Mouse (Mus musculus): Measurements from ENCODE around the gene Ddias. TPM values are rescaled to one million over a fixed set of nuclear protein-coding genes. Genes with fewer than 3 reads are reported as not detected.

The Ddias gene
- polyA plus RNA-seq, 1 experiment = 16.3 TPM

DNA sequence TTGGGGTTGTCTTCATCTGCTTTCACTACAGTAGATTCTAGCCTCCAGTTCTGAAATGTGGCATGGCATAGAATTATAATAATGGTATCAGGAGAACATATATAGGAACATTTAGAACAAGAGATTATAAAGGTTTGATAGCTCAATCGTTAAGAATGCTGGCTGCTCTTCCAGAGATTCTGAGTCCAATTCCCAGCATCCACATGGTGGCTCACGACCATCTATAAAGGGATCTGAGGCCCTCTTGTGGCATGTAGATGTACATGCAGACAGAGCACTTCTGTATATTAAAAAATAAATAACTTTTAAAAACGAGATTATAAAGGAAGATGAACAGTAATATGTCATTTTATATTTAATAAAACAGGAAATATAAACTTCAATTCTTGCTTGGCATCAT is 19.4 kb upstream of the Ddias start:
- TF ChIP-seq POLR2A (IDR thresholded peaks at IDR 0.05; ENCODE audit: control insufficient read depth, low read depth, low read length) (no peak), CTCF (IDR thresholded peaks at IDR 0.05; ENCODE audit: control insufficient read depth, insufficient read depth, insufficient replicate concordance, low read depth, low read length) (no peak)
- H3K4me3 ChIP-seq (ENCODE audit: control insufficient read depth, low read depth, low read length) = no peak overlapping the region
- no peaks in the 10 kb centered on the region for H3K27me3 ChIP-seq (ENCODE audit: control insufficient read depth, insufficient read depth, low read length)
- no peak overlapping the region for H3K27ac ChIP-seq (ENCODE audit: control insufficient read depth, insufficient read depth, low read depth, low read length)
- no peaks in the 10 kb centered on the region for H3K36me3 ChIP-seq (ENCODE audit: control insufficient read depth, insufficient read depth, low read length)
- no peaks in the 10 kb centered on the region for H3K4me1 ChIP-seq (ENCODE audit: control insufficient read depth, insufficient read depth, low read length)

DNA sequence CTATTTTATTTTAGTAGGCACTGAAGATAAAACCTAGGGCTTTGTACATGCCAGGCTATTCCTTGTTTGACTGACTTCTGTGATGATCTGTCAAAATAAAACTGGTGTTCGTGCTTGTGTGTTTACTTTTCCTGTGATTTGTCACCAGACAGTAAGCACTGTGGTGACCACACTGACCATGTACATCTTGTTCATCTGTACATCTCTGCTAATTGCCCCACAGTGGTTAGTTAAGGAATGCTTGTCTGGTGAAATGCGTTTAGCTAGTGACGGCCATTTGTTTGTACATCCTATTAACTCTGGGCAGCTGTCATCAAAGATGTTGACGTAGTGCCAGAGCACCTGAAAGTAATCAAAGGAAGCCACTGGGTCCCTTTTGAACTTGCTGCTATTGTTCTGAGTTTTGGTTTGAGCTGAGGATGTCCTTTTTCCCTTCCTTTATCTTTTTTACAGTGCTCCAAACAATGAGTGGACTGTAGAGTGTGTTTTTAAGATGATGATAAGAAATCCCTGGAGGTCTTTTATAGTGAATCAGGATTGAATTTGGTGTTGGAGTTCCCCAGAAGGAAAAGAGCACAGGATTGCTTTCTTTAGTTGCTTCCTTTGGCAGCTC is 16.7 kb upstream of the Ddias start:
- no peaks in the 10 kb centered on the region for H3K27me3 ChIP-seq (ENCODE audit: control insufficient read depth, insufficient read depth, low read length)
- TF ChIP-seq POLR2A (IDR thresholded peaks at IDR 0.05; ENCODE audit: control insufficient read depth, low read depth, low read length) (no peak), CTCF (IDR thresholded peaks at IDR 0.05; ENCODE audit: control insufficient read depth, insufficient read depth, insufficient replicate concordance, low read depth, low read length) (no peak)
- H3K4me3 ChIP-seq (ENCODE audit: control insufficient read depth, low read depth, low read length) = no peak overlapping the region
- no peaks in the 10 kb centered on the region for H3K36me3 ChIP-seq (ENCODE audit: control insufficient read depth, insufficient read depth, low read length)
- no peaks in the 10 kb centered on the region for H3K4me1 ChIP-seq (ENCODE audit: control insufficient read depth, insufficient read depth, low read length)
- no peak overlapping the region for H3K27ac ChIP-seq (ENCODE audit: control insufficient read depth, insufficient read depth, low read depth, low read length)

DNA sequence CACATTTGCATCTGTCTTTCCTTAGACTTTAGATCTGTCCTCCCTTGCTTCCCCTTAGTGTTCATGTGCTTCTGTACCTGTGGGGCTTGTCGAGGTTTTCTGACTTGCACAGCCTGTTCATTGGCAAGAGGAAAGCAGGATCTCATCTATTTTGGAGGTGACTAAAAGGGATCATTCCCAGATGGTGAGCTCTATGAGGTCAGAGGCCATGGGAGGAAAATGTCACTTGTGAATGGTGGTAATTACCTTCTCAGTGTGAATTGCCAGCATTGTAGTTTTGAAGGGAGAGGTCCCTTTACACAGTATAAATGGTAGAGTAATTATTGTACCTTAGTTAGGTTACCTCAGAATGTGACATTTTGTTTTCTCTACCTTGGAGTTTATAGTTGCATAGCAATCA is 16.2 kb upstream of the Ddias start:
- no peak overlapping the region for H3K27ac ChIP-seq (ENCODE audit: control insufficient read depth, insufficient read depth, low read depth, low read length)
- no peaks in the 10 kb centered on the region for H3K36me3 ChIP-seq (ENCODE audit: control insufficient read depth, insufficient read depth, low read length)
- no peaks in the 10 kb centered on the region for H3K27me3 ChIP-seq (ENCODE audit: control insufficient read depth, insufficient read depth, low read length)
- no peaks in the 10 kb centered on the region for H3K4me1 ChIP-seq (ENCODE audit: control insufficient read depth, insufficient read depth, low read length)
- TF ChIP-seq POLR2A (IDR thresholded peaks at IDR 0.05; ENCODE audit: control insufficient read depth, low read depth, low read length) (no peak), CTCF (IDR thresholded peaks at IDR 0.05; ENCODE audit: control insufficient read depth, insufficient read depth, insufficient replicate concordance, low read depth, low read length) (no peak)
- no peak overlapping the region for H3K4me3 ChIP-seq (ENCODE audit: control insufficient read depth, low read depth, low read length)

GRCm38 (mm10) chr7:92887230-92887629 is 13.2 kb upstream of the Ddias start:
- no peaks in the 10 kb centered on the region for H3K36me3 ChIP-seq (ENCODE audit: control insufficient read depth, insufficient read depth, low read length)
- H3K27me3 ChIP-seq (ENCODE audit: control insufficient read depth, insufficient read depth, low read length) = no peaks in the 10 kb centered on the region
- H3K4me1 ChIP-seq (ENCODE audit: control insufficient read depth, insufficient read depth, low read length) = no peaks in the 10 kb centered on the region
- no peak overlapping the region for H3K4me3 ChIP-seq (ENCODE audit: control insufficient read depth, low read depth, low read length)
- TF ChIP-seq CTCF (IDR thresholded peaks at IDR 0.05; ENCODE audit: control insufficient read depth, insufficient read depth, insufficient replicate concordance, low read depth, low read length) = no peak
- no peak for TF ChIP-seq POLR2A (IDR thresholded peaks at IDR 0.05; ENCODE audit: control insufficient read depth, low read depth, low read length)
- H3K27ac ChIP-seq (ENCODE audit: control insufficient read depth, insufficient read depth, low read depth, low read length) = no peak overlapping the region

- no peaks in the 10 kb centered on the region for H3K27me3 ChIP-seq (ENCODE audit: control insufficient read depth, insufficient read depth, low read length)
- H3K27ac ChIP-seq (ENCODE audit: control insufficient read depth, insufficient read depth, low read depth, low read length) = no peak overlapping the region
- H3K36me3 ChIP-seq (ENCODE audit: control insufficient read depth, insufficient read depth, low read length) = no peaks in the 10 kb centered on the region
- no peaks in the 10 kb centered on the region for H3K4me1 ChIP-seq (ENCODE audit: control insufficient read depth, insufficient read depth, low read length)
- no peak overlapping the region for H3K4me3 ChIP-seq (ENCODE audit: control insufficient read depth, low read depth, low read length)
- TF ChIP-seq CTCF (IDR thresholded peaks at IDR 0.05; ENCODE audit: control insufficient read depth, insufficient read depth, insufficient replicate concordance, low read depth, low read length) = no peak
- TF ChIP-seq POLR2A (IDR thresholded peaks at IDR 0.05; ENCODE audit: control insufficient read depth, low read depth, low read length) = no peak
These were observed 12.8 kb upstream of the Ddias start for GRCm38 (mm10) chr7:92886801-92887200.

DNA sequence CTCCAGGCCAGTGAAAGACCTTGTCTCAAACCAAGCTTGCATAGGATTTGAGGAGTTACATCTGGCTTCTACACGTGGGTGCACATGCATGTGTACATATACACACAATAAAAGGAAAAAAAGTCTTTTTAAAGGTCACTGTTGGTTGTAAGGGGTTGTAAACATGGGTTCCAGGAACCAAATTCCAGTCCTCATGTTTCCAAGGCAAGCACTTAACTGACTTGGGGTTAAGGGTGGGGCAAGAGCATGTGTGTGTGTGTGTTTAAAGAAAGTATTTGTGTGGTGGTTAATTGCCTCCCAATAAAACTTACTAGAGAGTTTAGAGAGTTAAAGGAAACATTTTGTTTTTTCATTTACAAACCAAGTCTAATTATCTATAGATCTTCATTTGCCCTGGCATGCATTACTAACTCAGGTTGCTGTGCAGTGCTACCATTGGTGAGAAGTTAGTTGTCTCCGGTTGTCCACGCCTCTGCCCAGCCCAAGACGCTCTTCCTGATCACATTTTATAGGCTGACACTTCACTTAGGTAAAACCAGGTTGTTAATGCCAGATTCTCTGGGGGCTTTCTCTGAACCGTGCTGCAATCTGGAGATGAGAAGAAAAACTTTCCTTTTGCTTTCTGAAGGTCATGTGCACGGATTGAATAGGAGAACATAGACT is 11.1 kb upstream of the Ddias start:
- Histone ChIP-seq H3K36me3 (ENCODE audit: control insufficient read depth, insufficient read depth, low read length) (no peaks in the 10 kb centered on the region), H3K4me1 (ENCODE audit: control insufficient read depth, insufficient read depth, low read length) (no peaks in the 10 kb centered on the region), H3K27me3 (ENCODE audit: control insufficient read depth, insufficient read depth, low read length) (no peaks in the 10 kb centered on the region), H3K4me3 (ENCODE audit: control insufficient read depth, low read depth, low read length) (no peak overlapping the region), H3K27ac (ENCODE audit: control insufficient read depth, insufficient read depth, low read depth, low read length) (no peak overlapping the region)
- TF ChIP-seq POLR2A (IDR thresholded peaks at IDR 0.05; ENCODE audit: control insufficient read depth, low read depth, low read length) (no peak), CTCF (IDR thresholded peaks at IDR 0.05; ENCODE audit: control insufficient read depth, insufficient read depth, insufficient replicate concordance, low read depth, low read length) (no peak)

- Histone ChIP-seq H3K4me3 (ENCODE audit: control insufficient read depth, low read depth, low read length) (no peak overlapping the region), H3K27me3 (ENCODE audit: control insufficient read depth, insufficient read depth, low read length) (no peaks in the 10 kb centered on the region), H3K36me3 (ENCODE audit: control insufficient read depth, insufficient read depth, low read length) (no peaks in the 10 kb centered on the region), H3K27ac (ENCODE audit: control insufficient read depth, insufficient read depth, low read depth, low read length) (no peak overlapping the region), H3K4me1 (ENCODE audit: control insufficient read depth, insufficient read depth, low read length) (no peaks in the 10 kb centered on the region)
- TF ChIP-seq POLR2A (IDR thresholded peaks at IDR 0.05; ENCODE audit: control insufficient read depth, low read depth, low read length) (no peak), CTCF (IDR thresholded peaks at IDR 0.05; ENCODE audit: control insufficient read depth, insufficient read depth, insufficient replicate concordance, low read depth, low read length) (no peak)
These were observed 10.0 kb upstream of the Ddias start for GRCm38 (mm10) chr7:92883850-92884716.
